Mouse (Mus musculus): ENCODE measurements at regions not wholly inside any gene's neighbourhood (a gene's known extent, or its start where the extent isn't known, plus 50 kb on each side); places are given as distances from the start of the nearest gene placed in this dataset.
A peak's percentile ranks its signal among the peaks of the same experiment; 100 is the strongest.

- intact Hi-C loops (cut with DNase I) = no loop called here
- no peak for DNase-seq
These were observed 58.7 kb downstream of the Mycn start for GRCm38 (mm10) chr12:12882931-12883553.

- DNase-seq = no peak
- intact Hi-C loops (cut with DNase I) = no loop called here
These were observed 63.7 kb downstream of the Mycn start for GRCm38 (mm10) chr12:12878031-12878430.

- intact Hi-C loops (cut with DNase I) = no loop called here
- no peak for DNase-seq
These were observed 64.2 kb downstream of the Mycn start for GRCm38 (mm10) chr12:12877539-12877938.

GRCm38 (mm10) chr12:12875976-12876745 lies 65.6 kb downstream of the Mycn start:
- intact Hi-C loops (cut with DNase I) = no loop called here
- DNase-seq = no peak

GRCm38 (mm10) chr12:12873551-12873950 lies 68.2 kb downstream of the Mycn start:
- intact Hi-C loops (cut with DNase I) = no loop called here
- no peak for DNase-seq

- intact Hi-C loops (cut with DNase I) = no loop called here
- no peak for DNase-seq
These were observed 68.7 kb downstream of the Mycn start for GRCm38 (mm10) chr12:12872974-12873373.

- no peak for DNase-seq
- intact Hi-C loops (cut with DNase I) = no loop called here
These were observed 70.4 kb downstream of the Mycn start for GRCm38 (mm10) chr12:12871272-12871671.

GRCm38 (mm10) chr12:12866590-12866989 lies 75.1 kb downstream of the Mycn start:
- no peak for DNase-seq
- intact Hi-C loops (cut with DNase I) = no loop called here

- DNase-seq = no peak
- intact Hi-C loops (cut with DNase I) = no loop called here
These were observed 91.0 kb downstream of the Mycn start for GRCm38 (mm10) chr12:12850681-12851080.

GRCm38 (mm10) chr12:12846716-12847115 lies 95.0 kb downstream of the Mycn start:
- no peak for DNase-seq
- intact Hi-C loops (cut with DNase I) = no loop called here

- intact Hi-C loops (cut with DNase I) = loop anchor here (5.0 kb wide), 1 partner anchor 55 kb away; no protein-coding TSS in a partner anchor
- DNase-seq = no peak
These were observed 99.3 kb downstream of the Mycn start for GRCm38 (mm10) chr12:12842247-12842957.

GRCm38 (mm10) chr12:12841385-12842238 lies 100.1 kb downstream of the Mycn start:
- no peak for DNase-seq
- intact Hi-C loops (cut with DNase I) = loop anchor here (5.0 kb wide), 1 partner anchor 56 kb away; no protein-coding TSS in a partner anchor

- intact Hi-C loops (cut with DNase I) = loop anchor here (5.0 kb wide), 1 partner anchor 56 kb away; no protein-coding TSS in a partner anchor
- DNase-seq = peak; percentile 8 to 43
These were observed 100.9 kb downstream of the Mycn start for GRCm38 (mm10) chr12:12840661-12841384.

- no peak for DNase-seq
- intact Hi-C loops (cut with DNase I) = no loop called here
These were observed 103.9 kb downstream of the Mycn start for GRCm38 (mm10) chr12:12837775-12838174.

GRCm38 (mm10) chr12:12827821-12828641 lies 113.7 kb downstream of the Mycn start:
- intact Hi-C loops (cut with DNase I) = no loop called here
- DNase-seq = no peak

GRCm38 (mm10) chr12:12827379-12827778 lies 114.3 kb downstream of the Mycn start:
- intact Hi-C loops (cut with DNase I) = no loop called here
- DNase-seq = no peak

GRCm38 (mm10) chr12:12826431-12826830 lies 115.3 kb downstream of the Mycn start:
- intact Hi-C loops (cut with DNase I) = no loop called here
- DNase-seq = no peak

- no peak for DNase-seq
- intact Hi-C loops (cut with DNase I) = no loop called here
These were observed 115.9 kb downstream of the Mycn start for GRCm38 (mm10) chr12:12825842-12826241.

- intact Hi-C loops (cut with DNase I) = no loop called here
- DNase-seq = no peak
These were observed 120.2 kb downstream of the Mycn start for GRCm38 (mm10) chr12:12821473-12821872.

Measured in heart, postnatal 10 days (tissue).